Mouse (Mus musculus) forebrain, postnatal 0 days (tissue): Measurements from ENCODE around the gene Iqcf5. TPM values are rescaled to one million over a fixed set of nuclear protein-coding genes. Genes with fewer than 3 reads are reported as not detected.

Experiments
- ATAC-seq: fragments of 200-750 bp; cut with Nextera tagmentation; 2 replicates; pipeline ENCODE4 v1.8.0; 2017; ENCODE audit warnings: mild to moderate bottlenecking, moderate library complexity
- DNase-seq: peaks from one replicate; pipeline ENCODE4 v3.0.0-alpha.2; 2015
- H3K27ac ChIP-seq: fragments of 300-500 bp; sonication (generic); 2 replicates; pipeline ENCODE4 v1.5.1; 2014; ENCODE audit warnings: low read depth, mild to moderate bottlenecking, antibody characterized with exemption, low read length, moderate library complexity, mixed read lengths
- H3K27me3 ChIP-seq: fragments of 300-500 bp; sonication (generic); 2 replicates; pipeline ENCODE4 v1.6.1; 2014; ENCODE audit warnings: mild to moderate bottlenecking, low read length, mixed read lengths; ENCODE audit not compliant: insufficient read depth
- H3K36me3 ChIP-seq: fragments of 300-500 bp; sonication (generic); 2 replicates; pipeline ENCODE4 v1.6.1; 2014; ENCODE audit warnings: mild to moderate bottlenecking, moderate library complexity; ENCODE audit not compliant: insufficient read depth
- H3K4me1 ChIP-seq: fragments of 300-500 bp; sonication (generic); 2 replicates; pipeline ENCODE4 v1.6.1; 2014; ENCODE audit warnings: antibody characterized with exemption; ENCODE audit not compliant: insufficient read depth
- H3K4me2 ChIP-seq: fragments of 300-500 bp; sonication (generic); 2 replicates; pipeline ENCODE4 v1.6.1; 2014; ENCODE audit warnings: low read depth, mild to moderate bottlenecking, moderate library complexity
- H3K4me3 ChIP-seq: fragments of 300-500 bp; sonication (generic); 2 replicates; pipeline ENCODE4 v1.5.1; 2014; ENCODE audit warnings: low read depth, low read length, mixed read lengths
- H3K9ac ChIP-seq: fragments of 300-500 bp; sonication (generic); 2 replicates; pipeline ENCODE4 v1.6.1; 2014; ENCODE audit warnings: mild to moderate bottlenecking
- H3K9me3 ChIP-seq: fragments of 300-500 bp; sonication (generic); 2 replicates; pipeline ENCODE4 v1.6.1; 2016; ENCODE audit warnings: low read length
- CTCF ChIP-seq: sonication (generic); IDR thresholded peaks from 2 replicates; pipeline ENCODE4 v1.5.1; 2016; ENCODE audit warnings: antibody characterized with exemption, control low read depth, low read depth
- WGBS: fragments of 180-500 bp; shearing (Covaris S2); extraction: QIAGEN DNeasy Blood & Tissue Kit; methylation state at CpG from one replicate; pipeline ENCODE4 v1.1.7; 2014; 5-methylcytosine and 5-hydroxymethylcytosine counted together
- polyA plus RNA-seq: library from polyadenylated mRNA; unstranded; fragments of >200 nt; fragmentation: Nextera tagmentation; extraction: Ambion mirVana; gene quantifications from 2 replicates; pipeline ENCODE4 v1.2.1, GENCODE M21; 2015
- total RNA-seq: library from RNA; depleted of rRNA; stranded (reverse); fragments of >200 nt; gene quantifications from 2 replicates; pipeline ENCODE4 v1.2.3, GENCODE M21; 2014; rRNA removed

Iqcf5 gene
- total and polyA plus RNA-seq, 2 experiments from 2014 or later, result 0.41 TPM; not detected in 1

DNA sequence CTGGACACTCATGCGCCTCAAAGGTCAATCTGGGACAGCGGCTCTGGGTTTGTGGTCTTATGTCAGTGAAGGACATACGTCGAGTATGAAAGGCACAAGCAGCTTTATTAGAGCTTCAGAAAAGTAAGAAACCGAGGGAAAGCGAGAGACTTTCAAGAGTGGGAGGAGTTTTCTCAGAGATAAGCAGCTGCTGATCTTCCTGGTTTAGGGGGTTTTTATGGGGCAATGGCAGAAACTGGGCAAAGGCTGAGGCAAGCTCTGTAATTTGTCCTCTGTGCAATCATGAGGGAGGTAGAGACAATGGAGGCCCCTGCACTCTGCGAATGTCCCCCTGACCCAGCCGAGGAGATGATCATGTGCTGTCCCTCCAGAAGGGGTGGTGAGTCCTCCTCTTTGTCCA, 5.5 kb downstream of the Iqcf5 start:
- H3K4me1 ChIP-seq, result no peaks in the 10 kb centered on the region
- 79% methylated on average over 8 of the region's 8 CpGs for WGBS
- TF ChIP-seq CTCF, result no peak
- H3K9me3 ChIP-seq, result no peaks in the 10 kb centered on the region
- no peak overlapping the region for H3K4me3 ChIP-seq
- H3K9ac ChIP-seq, result no peak overlapping the region
- no peak overlapping the region for H3K27ac ChIP-seq
- H3K27me3 ChIP-seq, result no peaks in the 10 kb centered on the region
- DNase-seq, result no peak
- no peak for ATAC-seq
- no peaks in the 10 kb centered on the region for H3K36me3 ChIP-seq
- no peak overlapping the region for H3K4me2 ChIP-seq

DNA sequence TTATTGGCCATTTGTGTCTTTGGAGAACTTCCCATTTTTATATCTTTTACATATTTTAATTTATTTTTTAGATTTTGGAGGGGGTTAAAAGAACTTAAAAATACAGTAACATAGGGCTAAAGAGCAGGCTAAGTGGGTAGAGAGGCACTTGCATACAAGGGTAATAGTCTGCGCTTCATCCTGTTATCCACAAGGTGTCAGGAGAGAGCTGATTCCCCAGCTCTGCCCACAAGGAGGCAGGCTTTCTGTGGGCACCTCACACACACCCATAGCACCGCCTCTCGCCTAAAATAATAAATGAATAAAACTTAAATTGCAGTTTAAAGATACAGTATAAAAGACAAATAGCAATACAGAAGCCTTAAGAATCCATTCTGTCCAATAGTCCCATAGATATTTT, 17.5 kb downstream of the Iqcf5 start:
- no peak overlapping the region for H3K4me2 ChIP-seq
- H3K4me3 ChIP-seq, result no peak overlapping the region
- no peak overlapping the region for H3K27ac ChIP-seq
- ATAC-seq, result peak; percentile 68
- WGBS, result 28% methylated on average over 3 of the region's 3 CpGs
- peak; percentile 92 for TF ChIP-seq CTCF
- H3K9me3 ChIP-seq, result no peaks in the 10 kb centered on the region
- no peak overlapping the region for H3K9ac ChIP-seq
- no peaks in the 10 kb centered on the region for H3K27me3 ChIP-seq
- DNase-seq, result peak; percentile 58
- no peaks in the 10 kb centered on the region for H3K4me1 ChIP-seq
- H3K36me3 ChIP-seq, result no peaks in the 10 kb centered on the region

DNA sequence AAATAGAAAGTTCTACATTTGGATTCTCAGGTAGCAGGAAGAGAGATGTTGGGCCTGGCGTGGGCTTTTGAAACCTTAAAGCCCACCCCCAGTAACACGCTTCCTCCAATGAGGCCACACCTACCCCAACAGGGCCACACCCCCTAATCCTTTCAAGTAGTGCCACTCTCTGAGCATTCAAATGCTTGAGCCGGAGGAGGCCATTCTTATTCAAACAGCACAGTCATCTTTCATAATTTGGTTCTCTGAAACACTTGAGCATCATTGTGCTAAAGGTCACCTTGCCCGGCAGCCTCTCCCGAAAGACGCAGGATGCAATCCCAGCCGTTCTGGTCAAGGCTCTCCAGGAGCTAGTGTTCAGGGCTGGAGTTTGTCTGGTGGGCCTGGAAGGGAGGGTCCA, 19.9 kb downstream of the Iqcf5 start:
- H3K4me1 ChIP-seq, result no peaks in the 10 kb centered on the region
- H3K4me2 ChIP-seq, result no peak overlapping the region
- H3K9ac ChIP-seq, result no peak overlapping the region
- ATAC-seq (no peak), DNase-seq (no peak)
- H3K27ac ChIP-seq, result no peak overlapping the region
- no peak for TF ChIP-seq CTCF
- H3K27me3 ChIP-seq, result no peaks in the 10 kb centered on the region
- no peaks in the 10 kb centered on the region for H3K9me3 ChIP-seq
- H3K36me3 ChIP-seq, result no peaks in the 10 kb centered on the region
- 93% methylated on average over 7 of the region's 7 CpGs for WGBS
- H3K4me3 ChIP-seq, result no peak overlapping the region

DNA sequence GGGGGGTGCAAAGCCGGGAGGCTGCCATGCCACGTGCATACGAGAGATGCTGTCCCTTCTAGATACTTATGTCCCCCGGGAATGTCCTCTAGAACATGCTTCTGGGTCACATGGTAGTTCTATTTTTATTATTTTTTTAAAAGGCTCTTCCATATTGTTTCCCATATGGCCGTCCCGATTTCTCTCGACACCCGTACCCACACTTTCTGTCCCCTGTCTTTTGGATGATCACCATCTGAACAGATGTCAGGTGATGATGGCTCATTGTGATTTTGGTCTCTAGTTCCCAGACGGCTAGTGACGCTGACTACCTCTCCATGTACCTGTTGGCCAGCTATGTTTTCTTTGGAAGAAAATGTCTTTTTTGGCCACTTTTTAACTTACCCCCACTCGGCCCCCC, 20.6 kb downstream of the Iqcf5 start:
- TF ChIP-seq CTCF, result no peak

DNA sequence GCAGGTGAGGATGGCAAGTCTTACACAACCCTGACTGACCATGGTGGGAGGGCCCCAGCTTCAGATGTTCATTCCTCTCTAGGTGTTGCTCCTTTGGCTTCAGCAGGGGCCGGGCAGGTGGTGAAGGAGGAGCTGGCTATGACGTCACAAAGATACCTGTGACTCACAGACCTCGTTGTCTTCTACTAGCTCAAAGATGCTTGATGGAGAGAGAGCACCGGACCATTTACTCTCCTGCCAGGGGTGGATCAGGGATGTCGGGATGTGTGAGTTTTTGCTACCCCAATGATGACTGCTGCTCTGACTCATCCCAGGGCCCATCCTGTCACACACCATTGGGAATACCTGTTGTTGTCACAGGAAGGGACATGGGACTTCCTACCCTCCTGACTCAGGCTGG, 47.2 kb downstream of the Iqcf5 start, which contains the start of gene Iqcf3:
TSS of gene Iqcf3 (minus strand) at position 101 of the 400 bp plus-strand sequence.
- Histone ChIP-seq H3K4me3 (no peak within 1 kb of the TSS), H3K9me3 (no peaks in the 10 kb centered on the region), H3K27me3 (no peaks in the 10 kb centered on the region), H3K4me2 (no peak within 1 kb of the TSS), H3K36me3 (no peaks in the 10 kb centered on the region), H3K27ac (no peak within 1 kb of the TSS), H3K9ac (no peak within 1 kb of the TSS), H3K4me1 (no peaks in the 10 kb centered on the region)
- ATAC-seq, result no peak
- no peak for TF ChIP-seq CTCF
- no peak for DNase-seq
- 93% methylated on average over 5 of the region's 5 CpGs for WGBS

More for the DNA sequence above, 20.6 kb downstream of the Iqcf5 start:
- Histone ChIP-seq H3K36me3 (no peaks in the 10 kb centered on the region), H3K4me1 (no peaks in the 10 kb centered on the region), H3K9ac (no peak overlapping the region), H3K27ac (no peak overlapping the region), H3K4me2 (no peak overlapping the region), H3K27me3 (no peaks in the 10 kb centered on the region), H3K9me3 (no peaks in the 10 kb centered on the region), H3K4me3 (no peak overlapping the region)
- ATAC-seq, result no peak
- DNase-seq, result no peak
- WGBS, result 86% methylated on average over 11 of the region's 11 CpGs

DNA sequence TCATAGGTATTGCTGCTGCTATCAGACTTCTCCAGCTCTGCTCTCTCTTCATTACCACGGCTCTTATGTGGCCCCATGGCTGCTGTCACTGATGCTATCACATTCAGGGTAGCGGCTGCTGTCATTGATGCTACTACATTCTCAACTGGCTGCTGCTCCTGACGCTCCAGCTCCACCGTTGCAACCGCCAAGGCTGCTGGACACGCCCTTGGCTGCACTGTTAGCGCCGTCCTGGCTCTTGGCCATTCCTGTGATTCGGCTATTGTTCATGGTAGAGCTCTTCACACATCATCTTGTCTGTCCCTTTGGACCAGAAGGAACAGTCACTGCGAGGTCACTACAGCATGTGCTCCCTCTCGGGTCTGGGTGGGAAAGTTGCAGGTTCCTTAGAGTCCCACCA, 47.9 kb downstream of the Iqcf5 start:
- H3K36me3 ChIP-seq, result no peaks in the 10 kb centered on the region
- ATAC-seq, result no peak
- no peak overlapping the region for H3K27ac ChIP-seq
- H3K4me3 ChIP-seq, result no peak overlapping the region
- no peak for TF ChIP-seq CTCF
- no peak overlapping the region for H3K9ac ChIP-seq
- H3K4me2 ChIP-seq, result no peak overlapping the region
- H3K27me3 ChIP-seq, result no peaks in the 10 kb centered on the region
- 90% methylated on average over 11 of the region's 11 CpGs for WGBS
- no peaks in the 10 kb centered on the region for H3K9me3 ChIP-seq
- no peak for DNase-seq
- H3K4me1 ChIP-seq, result no peaks in the 10 kb centered on the region

DNA sequence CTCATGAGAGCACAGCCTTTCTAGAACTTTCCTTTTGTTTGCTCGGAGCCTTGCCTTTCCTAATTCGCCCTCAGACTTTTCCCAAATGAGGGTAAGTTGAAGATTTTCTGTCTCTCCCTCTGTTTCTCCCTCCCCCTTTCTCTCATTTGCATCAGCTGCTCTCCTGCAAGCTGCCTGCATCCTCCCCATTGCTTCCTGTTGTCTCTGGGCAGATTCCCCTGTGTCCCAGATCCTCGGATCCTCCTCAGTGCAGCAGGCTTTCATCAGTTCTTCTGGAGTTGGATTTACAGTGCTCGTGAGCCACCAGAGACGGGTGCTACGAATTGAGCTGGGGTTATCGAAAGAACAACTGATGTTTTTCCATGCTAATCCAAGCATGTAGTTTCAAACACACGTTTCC, 49.7 kb downstream of the Iqcf5 start:
- Histone ChIP-seq H3K36me3 (no peaks in the 10 kb centered on the region), H3K4me2 (no peak overlapping the region), H3K4me3 (no peak overlapping the region), H3K4me1 (no peaks in the 10 kb centered on the region), H3K9me3 (no peaks in the 10 kb centered on the region), H3K27me3 (no peaks in the 10 kb centered on the region), H3K27ac (no peak overlapping the region), H3K9ac (no peak overlapping the region)
- ATAC-seq, result no peak
- 74% methylated on average over 8 of the region's 8 CpGs for WGBS
- no peak for DNase-seq
- no peak for TF ChIP-seq CTCF

Other genes starting within 250 kb of the Iqcf5 start
- gene Poc1a, start 233.5 kb upstream of the Iqcf5 start, total RNA-seq, result 5.8 and 7.6 TPM in 2 replicates
- gene Poc1a, start 233.5 kb upstream of the Iqcf5 start, polyA plus RNA-seq, result 12.0 and 14.3 TPM in 2 replicates
- gene Dusp7, start 145.9 kb upstream of the Iqcf5 start, total RNA-seq, result 43.5 and 44.5 TPM in 2 replicates
- gene Dusp7, start 145.9 kb upstream of the Iqcf5 start, polyA plus RNA-seq, result 16.5 and 16.7 TPM in 2 replicates
- 890 and 984 TPM in 2 replicates for gene Rpl29, start 85.1 kb upstream of the Iqcf5 start, total RNA-seq
- 678 and 804 TPM in 2 replicates for gene Rpl29, start 85.1 kb upstream of the Iqcf5 start, polyA plus RNA-seq
- gene Acy1, start 76.3 kb upstream of the Iqcf5 start, total RNA-seq, result 12.9 and 18.1 TPM in 2 replicates
- gene Acy1, start 76.3 kb upstream of the Iqcf5 start, polyA plus RNA-seq, result 20.5 and 21.0 TPM in 2 replicates
- gene Abhd14b, start 67.1 kb upstream of the Iqcf5 start, total RNA-seq, result 10.5 and 13.8 TPM in 2 replicates
- gene Abhd14b, start 67.1 kb upstream of the Iqcf5 start, polyA plus RNA-seq, result 7.6 and 8.8 TPM in 2 replicates
- gene Abhd14a, start 66.9 kb upstream of the Iqcf5 start, total RNA-seq, result 54.4 and 63.2 TPM in 2 replicates
- gene Abhd14a, start 66.9 kb upstream of the Iqcf5 start, polyA plus RNA-seq, result 84.1 and 87.1 TPM in 2 replicates
- gene Pcbp4, start 61.3 kb upstream of the Iqcf5 start, total RNA-seq, result 454 and 602 TPM in 2 replicates
- 251 and 273 TPM in 2 replicates for gene Pcbp4, start 61.3 kb upstream of the Iqcf5 start, polyA plus RNA-seq
- gene Gpr62, start 48.6 kb upstream of the Iqcf5 start, total RNA-seq, result 1.5 and 1.8 TPM in 2 replicates
- 2.3 and 3.0 TPM in 2 replicates for gene Gpr62, start 48.6 kb upstream of the Iqcf5 start, polyA plus RNA-seq
- 45.6 and 52.9 TPM in 2 replicates for gene Rrp9, start 38.6 kb upstream of the Iqcf5 start, total RNA-seq
- gene Rrp9, start 38.6 kb upstream of the Iqcf5 start, polyA plus RNA-seq, result 46.5 and 47.3 TPM in 2 replicates
- 2.2 and 6.2 TPM in 2 replicates for gene Parp3, start 37.6 kb upstream of the Iqcf5 start, total RNA-seq
- 1.4 and 1.7 TPM in 2 replicates for gene Parp3, start 37.6 kb upstream of the Iqcf5 start, polyA plus RNA-seq
- gene Iqcf1, start 14.6 kb upstream of the Iqcf5 start, total RNA-seq, result not detected in 2 replicates
- not detected in 2 replicates for gene Iqcf1, start 14.6 kb upstream of the Iqcf5 start, polyA plus RNA-seq
- gene Iqcf3, start 47.1 kb downstream of the Iqcf5 start, total RNA-seq, result not detected in 2 replicates
- not detected in 2 replicates for gene Iqcf3, start 47.1 kb downstream of the Iqcf5 start, polyA plus RNA-seq
- not detected in 2 replicates for gene Iqcf4, start 56.4 kb downstream of the Iqcf5 start, total RNA-seq
- gene Iqcf4, start 56.4 kb downstream of the Iqcf5 start, polyA plus RNA-seq, result not detected in 2 replicates
- not detected in 2 replicates for gene Iqcf6, start 112.0 kb downstream of the Iqcf5 start, total RNA-seq
- not detected in 2 replicates for gene Iqcf6, start 112.0 kb downstream of the Iqcf5 start, polyA plus RNA-seq
- 13.6 and 14.6 TPM in 2 replicates for gene Grm2, start 141.5 kb downstream of the Iqcf5 start, total RNA-seq
- gene Grm2, start 141.5 kb downstream of the Iqcf5 start, polyA plus RNA-seq, result 19.8 and 20.7 TPM in 2 replicates
- 61.2 and 68.6 TPM in 2 replicates for gene Tex264, start 171.4 kb downstream of the Iqcf5 start, total RNA-seq
- gene Tex264, start 171.4 kb downstream of the Iqcf5 start, polyA plus RNA-seq, result 98.3 and 105 TPM in 2 replicates